Mouse (Mus musculus): Measurements from ENCODE around the gene Akap14.

Gene Akap14

GRCm38 (mm10) chrX:37103826-37104225, 64.8 kb downstream of the Akap14 start:
- DNase-seq (ENCODE audit: low spot score in 2 of 2) = no peak

Data from right cerebral cortex, postnatal 10 days (tissue).